Mouse (Mus musculus) E14TG2a.4 (cell line): ENCODE data around the gene Wbp2.

Experiments
- H3K27me3 ChIP-seq: 2 replicates; pipeline ENCODE4 v1.6.1; 2014; ENCODE audit warnings: low read length, control low read depth; ENCODE audit not compliant: insufficient read depth
- H3K36me3 ChIP-seq: 2 replicates; pipeline ENCODE4 v1.6.1; 2014; ENCODE audit warnings: low read length, control low read depth; ENCODE audit not compliant: insufficient read depth
- H3K4me1 ChIP-seq: replicated peaks from 2 replicates; pipeline ENCODE4 v1.6.1; 2014; ENCODE audit warnings: low read depth, low read length, control low read depth
- H3K4me3 ChIP-seq: replicated peaks from 2 replicates; pipeline ENCODE4 v1.5.1; 2014; ENCODE audit warnings: mild to moderate bottlenecking, low read length
- H3K9me3 ChIP-seq: 2 replicates; pipeline ENCODE4 v1.6.1; 2014; ENCODE audit warnings: low read length, control low read depth
- CTCF ChIP-seq: conservative IDR thresholded peaks from 2 replicates; pipeline ENCODE4 v1.5.1; 2014; ENCODE audit warnings: low read length
- NANOG ChIP-seq: IDR thresholded peaks from 2 replicates; pipeline ENCODE4 v1.6.1; 2014; ENCODE audit warnings: borderline replicate concordance, low read length, mixed read lengths
- POU5F1 ChIP-seq: IDR thresholded peaks from 2 replicates; pipeline ENCODE4 v1.6.1; 2014; ENCODE audit warnings: low read length, borderline replicate concordance

Gene Wbp2

DNA sequence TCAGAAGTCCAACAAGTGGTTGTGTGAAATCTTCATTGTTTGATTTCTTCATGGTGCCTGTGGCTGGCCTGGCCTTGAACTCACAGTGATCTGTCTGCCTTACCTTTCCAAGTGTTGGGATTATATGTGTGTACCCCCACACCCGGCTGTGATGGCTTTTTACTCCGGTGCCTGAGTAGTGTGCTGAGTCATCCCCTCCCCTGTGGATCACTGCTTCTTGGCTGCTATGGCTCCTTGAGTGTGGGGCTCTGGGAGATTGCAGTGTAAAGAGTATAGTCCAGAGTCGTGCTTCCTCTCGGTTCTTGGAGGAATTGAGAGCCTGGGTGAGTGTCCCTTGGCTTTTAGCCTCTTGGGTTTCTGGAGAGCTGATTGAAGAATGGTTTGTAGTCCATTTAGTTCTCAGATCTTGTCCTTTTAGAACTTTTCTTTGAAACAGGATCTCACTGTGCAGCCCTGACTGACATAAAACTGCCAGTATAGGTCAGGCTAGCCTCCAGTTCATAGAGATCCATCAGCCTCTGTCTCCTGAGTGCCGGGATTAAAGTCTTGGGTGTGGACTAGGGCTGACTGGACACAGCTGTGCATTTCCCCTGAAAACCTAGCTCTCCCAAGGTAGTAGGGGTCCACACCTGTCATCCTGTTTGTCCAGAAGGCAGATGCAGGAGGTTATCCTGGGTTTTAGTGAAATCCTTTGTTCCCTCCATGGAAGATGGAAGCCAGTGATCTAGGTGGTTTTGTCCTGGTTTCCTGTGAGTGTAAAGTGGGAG is 44.2 kb downstream of the Wbp2 start:
- no peak for TF ChIP-seq CTCF
- no peak for TF ChIP-seq NANOG
- no peak for TF ChIP-seq POU5F1
- no peaks in the 10 kb centered on the region for H3K9me3 ChIP-seq
- no peaks in the 10 kb centered on the region for H3K27me3 ChIP-seq
- peaks cover 78% of the 10 kb centered on the region for H3K36me3 ChIP-seq
- H3K4me3 ChIP-seq = no peak overlapping the region
- H3K4me1 ChIP-seq = peaks cover 54% of the 10 kb centered on the region

DNA sequence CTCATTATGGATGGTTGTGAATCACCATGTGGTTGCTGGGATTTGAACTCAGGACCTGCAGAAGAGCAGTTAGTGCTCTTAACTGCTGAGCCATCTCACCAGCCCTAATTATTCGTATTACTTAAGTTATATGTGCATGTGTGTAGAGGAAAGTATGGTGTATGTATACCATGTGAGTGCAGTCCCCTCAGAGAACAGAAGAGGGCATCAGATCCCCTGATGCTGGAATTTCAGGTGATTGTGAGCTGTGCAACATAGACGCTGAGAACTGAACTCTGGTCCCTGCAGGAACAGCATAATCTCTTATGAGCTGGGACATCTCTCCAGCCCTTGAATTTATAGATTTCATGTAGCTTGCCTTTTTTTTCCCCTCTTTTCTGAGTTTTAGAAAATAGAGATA is 45.0 kb downstream of the Wbp2 start:
- H3K4me3 ChIP-seq = no peak overlapping the region
- H3K9me3 ChIP-seq = no peaks in the 10 kb centered on the region
- H3K27me3 ChIP-seq = no peaks in the 10 kb centered on the region
- H3K4me1 ChIP-seq = peaks cover 53% of the 10 kb centered on the region
- H3K36me3 ChIP-seq = peaks cover 76% of the 10 kb centered on the region
- TF ChIP-seq POU5F1 (no peak), NANOG (no peak), CTCF (peak; percentile 51)

DNA sequence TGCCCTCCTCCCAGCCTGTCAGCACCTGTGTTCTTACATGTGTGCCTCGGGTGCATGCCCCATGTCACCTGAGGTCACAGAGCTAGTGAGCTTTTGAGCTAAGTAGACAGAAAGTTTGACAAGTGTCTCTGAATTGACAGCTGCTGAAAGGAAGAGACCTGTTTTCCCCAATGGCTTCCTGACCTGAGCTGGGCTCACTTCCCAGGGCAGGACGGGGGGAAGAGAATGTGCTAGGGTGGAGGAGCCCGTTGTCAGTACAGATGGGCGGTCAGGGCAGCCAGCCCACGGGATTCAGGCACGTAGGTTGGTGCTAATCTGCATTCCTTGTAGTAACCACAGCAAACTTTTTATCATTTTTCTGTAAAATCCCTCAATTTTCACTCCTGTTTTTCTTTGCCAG is 46.2 kb downstream of the Wbp2 start:
- Histone ChIP-seq H3K4me3 (no peak overlapping the region), H3K9me3 (no peaks in the 10 kb centered on the region), H3K36me3 (peaks cover 73% of the 10 kb centered on the region), H3K27me3 (no peaks in the 10 kb centered on the region), H3K4me1 (peaks cover 50% of the 10 kb centered on the region)
- TF ChIP-seq CTCF (no peak), NANOG (no peak), POU5F1 (no peak)

DNA sequence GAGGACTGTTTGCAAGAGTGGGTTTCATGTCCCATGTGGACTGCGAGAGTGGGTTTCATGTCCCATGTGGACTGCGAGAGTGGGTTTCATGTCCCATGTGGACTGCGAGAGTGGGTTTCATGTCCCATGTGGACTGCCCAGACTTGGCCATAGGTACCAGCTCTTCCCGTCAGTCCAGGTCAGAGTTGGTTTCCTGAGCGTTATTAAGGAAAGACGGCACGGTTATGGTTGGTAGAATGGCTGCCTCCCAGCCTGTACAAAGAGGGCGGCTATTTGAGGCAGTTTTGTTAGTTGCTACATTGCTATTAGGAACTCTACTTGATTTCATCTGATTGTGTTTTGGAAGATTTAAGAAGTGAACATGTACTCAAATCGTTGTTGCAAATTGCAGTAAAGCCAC is 49.0 kb downstream of the Wbp2 start:
- Histone ChIP-seq H3K36me3 (peaks cover 80% of the 10 kb centered on the region), H3K4me3 (no peak overlapping the region), H3K27me3 (no peaks in the 10 kb centered on the region), H3K9me3 (peaks cover 9% of the 10 kb centered on the region), H3K4me1 (peaks cover 48% of the 10 kb centered on the region)
- TF ChIP-seq POU5F1 (no peak), NANOG (no peak), CTCF (no peak)

DNA sequence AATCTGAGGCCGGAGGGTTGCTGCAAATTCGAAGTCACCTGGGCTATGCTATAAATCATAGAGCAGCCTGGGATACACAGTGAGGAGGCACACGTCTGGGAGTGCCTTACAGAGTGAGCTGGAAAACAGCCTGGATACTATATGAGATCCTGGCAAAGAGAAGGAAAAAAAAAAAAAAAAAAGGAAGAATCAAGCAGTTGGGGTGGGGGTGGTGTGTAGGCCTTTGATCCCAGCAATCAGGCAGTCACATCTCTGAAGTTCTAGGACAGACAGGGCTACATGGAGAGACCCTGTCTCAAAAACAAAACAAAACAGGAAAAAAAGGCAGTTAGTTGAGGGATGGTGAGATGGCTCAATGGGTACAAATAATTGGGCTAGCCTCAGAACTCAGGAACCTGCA is 50.1 kb downstream of the Wbp2 start:
- peaks cover 83% of the 10 kb centered on the region for H3K36me3 ChIP-seq
- peaks cover 53% of the 10 kb centered on the region for H3K4me1 ChIP-seq
- no peaks in the 10 kb centered on the region for H3K27me3 ChIP-seq
- TF ChIP-seq POU5F1 (no peak), CTCF (no peak), NANOG (no peak)
- no peak overlapping the region for H3K4me3 ChIP-seq
- peaks cover 9% of the 10 kb centered on the region for H3K9me3 ChIP-seq

DNA sequence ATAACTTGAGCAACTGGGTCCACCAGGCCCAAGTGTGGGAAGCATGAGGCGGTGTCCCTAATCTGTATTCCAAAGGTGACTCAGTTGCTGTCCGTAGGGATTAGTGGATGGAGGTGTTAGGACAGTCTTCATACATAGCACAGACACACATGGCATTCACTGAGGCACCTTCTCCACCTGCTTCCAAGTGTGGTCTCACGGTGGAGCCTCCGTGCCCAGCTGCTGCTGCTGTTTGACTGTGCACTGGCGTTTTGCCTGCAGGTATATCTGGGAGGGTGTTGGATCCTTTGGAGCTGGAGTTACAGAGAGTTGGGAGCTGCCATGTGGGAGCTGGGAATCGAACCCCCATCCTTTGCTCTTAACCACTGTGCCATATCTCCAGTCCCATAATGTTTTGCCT is 52.2 kb downstream of the Wbp2 start:
- Histone ChIP-seq H3K27me3 (no peaks in the 10 kb centered on the region), H3K4me3 (no peak overlapping the region), H3K9me3 (peaks cover 9% of the 10 kb centered on the region), H3K4me1 (peaks cover 56% of the 10 kb centered on the region), H3K36me3 (peaks cover 68% of the 10 kb centered on the region)
- no peak for TF ChIP-seq POU5F1
- TF ChIP-seq CTCF = no peak
- no peak for TF ChIP-seq NANOG

DNA sequence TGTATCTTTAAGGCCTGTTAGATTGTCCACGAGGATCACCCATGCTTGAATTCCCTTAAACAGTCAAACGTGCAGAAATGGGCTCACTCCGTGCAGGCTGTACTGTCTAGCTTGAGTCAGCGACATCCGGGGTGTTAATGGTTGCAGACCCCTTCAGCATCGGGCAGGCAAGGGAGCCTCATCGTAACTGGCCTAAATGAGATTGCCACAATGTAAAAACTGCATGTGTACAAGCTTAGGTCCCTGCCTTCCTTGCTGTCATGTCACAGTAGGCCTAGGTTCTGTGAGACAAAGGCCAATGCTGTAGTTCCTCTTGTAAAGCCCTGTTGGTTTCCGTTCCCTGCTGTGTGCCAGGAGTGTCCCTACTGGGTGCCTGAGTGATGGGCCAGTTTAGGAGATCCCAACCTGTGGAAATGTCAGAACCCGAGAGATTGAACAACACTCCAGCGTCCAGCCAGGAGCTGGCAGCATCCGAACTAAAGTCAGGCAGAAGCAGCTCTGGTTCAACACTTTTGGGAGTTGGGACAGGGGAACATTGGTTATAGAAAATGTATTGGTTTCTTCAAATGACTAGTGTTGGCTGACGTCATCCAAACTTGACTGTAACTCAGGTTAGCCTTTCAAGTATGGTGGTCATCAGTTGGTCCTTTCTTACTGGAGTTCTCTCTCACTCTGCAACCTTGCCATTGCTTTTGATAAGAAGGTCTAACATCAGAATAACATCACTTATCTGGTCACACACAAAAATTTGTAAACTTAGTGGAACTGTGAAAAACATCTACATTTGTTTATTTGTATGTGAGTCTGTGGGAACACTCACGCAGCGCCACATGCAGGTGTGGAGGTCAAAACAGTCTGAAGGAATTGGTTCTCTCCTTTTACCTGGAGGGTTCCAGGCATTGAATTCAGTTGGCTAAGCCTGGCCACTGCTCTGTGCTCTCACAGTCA is 55.6 kb downstream of the Wbp2 start:
- peaks cover 9% of the 10 kb centered on the region for H3K9me3 ChIP-seq
- H3K4me3 ChIP-seq = peak overlapping the region; percentile 90
- H3K4me1 ChIP-seq = peaks cover 55% of the 10 kb centered on the region
- peaks cover 36% of the 10 kb centered on the region for H3K36me3 ChIP-seq
- TF ChIP-seq POU5F1 (no peak), NANOG (no peak), CTCF (no peak)
- no peaks in the 10 kb centered on the region for H3K27me3 ChIP-seq

DNA sequence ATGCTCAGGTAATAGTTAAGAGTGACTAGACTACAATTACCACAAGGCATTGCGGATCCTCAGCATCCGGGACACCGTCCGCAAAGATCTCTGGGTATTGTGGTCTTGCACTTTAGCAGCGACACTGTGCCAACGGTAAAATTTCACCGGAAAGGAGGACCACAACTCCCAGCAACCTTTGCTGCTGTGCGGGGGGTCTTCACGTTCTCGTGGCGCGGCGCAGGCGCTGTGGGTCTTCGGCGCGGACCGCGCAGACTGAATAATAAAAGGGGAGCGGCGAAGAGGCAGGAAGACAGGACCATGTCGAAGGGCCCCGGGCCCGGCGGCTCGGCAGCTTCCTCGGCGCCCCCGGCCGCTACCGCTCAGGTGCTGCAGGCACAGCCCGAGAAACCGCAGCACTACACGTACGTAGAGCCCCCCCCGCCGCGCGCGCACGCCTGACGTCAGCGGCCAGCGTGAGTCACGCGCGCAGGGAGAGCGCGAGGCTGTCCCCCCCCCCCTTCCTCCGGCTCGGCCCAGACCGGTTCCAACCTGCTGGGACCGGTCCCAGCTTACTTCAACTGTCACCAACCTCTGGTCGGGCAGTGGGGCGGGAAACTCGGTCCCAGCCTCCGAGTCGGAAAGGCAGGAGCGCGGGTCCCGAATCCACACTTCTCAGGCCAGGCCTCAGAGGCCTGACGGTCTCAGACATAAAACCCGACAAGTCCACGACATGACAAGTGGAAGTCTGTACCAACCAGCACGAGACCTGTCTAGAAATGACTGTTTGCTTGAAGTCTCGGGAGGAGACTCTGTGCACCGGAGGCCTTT is 56.5 kb downstream of the Wbp2 start, which contains the start of gene Unk:
Gene Unk, plus strand, starts transcription at position 235 of the 810 bp plus-strand sequence.
- peak within 1 kb of the TSS; percentile 90 for H3K4me3 ChIP-seq
- H3K9me3 ChIP-seq = peaks cover 9% of the 10 kb centered on the region
- peaks cover 53% of the 10 kb centered on the region for H3K4me1 ChIP-seq
- no peaks in the 10 kb centered on the region for H3K27me3 ChIP-seq
- peaks cover 34% of the 10 kb centered on the region for H3K36me3 ChIP-seq
- no peak for TF ChIP-seq NANOG
